Mouse (Mus musculus): ENCODE measurements around the gene Syk.

DNA sequence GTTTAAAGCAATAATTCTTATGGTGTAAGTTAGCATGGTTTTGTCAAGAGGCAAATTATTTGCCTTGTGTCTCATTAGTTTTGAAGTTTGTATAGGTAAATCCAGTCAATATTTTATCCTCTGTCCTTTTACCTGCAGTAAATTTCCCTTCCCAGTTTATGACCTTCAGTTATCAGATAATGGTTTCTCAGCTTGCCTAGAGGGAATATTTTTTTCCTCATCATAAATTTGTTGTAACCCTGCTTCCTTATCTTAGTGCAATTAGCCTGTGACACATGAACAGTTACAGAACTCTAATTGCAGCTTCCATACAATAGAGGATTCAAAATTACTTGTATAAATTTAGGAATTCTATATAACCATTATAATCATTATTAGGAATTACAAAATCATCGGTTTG lies 25.0 kb downstream of the Syk start:
- TF ChIP-seq CTCF (IDR thresholded peaks at IDR 0.05; ENCODE audit: borderline replicate concordance, control insufficient read depth, extremely low read depth, insufficient read depth, low read length, poor library complexity) = no peak
- no peak for TF ChIP-seq POLR2A (IDR thresholded peaks at IDR 0.05; ENCODE audit: control insufficient read depth, extremely low read depth, insufficient read depth, low read length, poor library complexity)
